Mouse (Mus musculus) forebrain, embryonic 11.5 days (tissue): ENCODE measurements around the gene Pax9. TPM values are rescaled to one million over a fixed set of nuclear protein-coding genes. Genes with fewer than 3 reads are reported as not detected.
A peak's percentile ranks its signal among the peaks of the same experiment; 100 is the strongest.

Experiments
- ATAC-seq: fragments of 200-750 bp; cut with Nextera tagmentation; replicated peaks from 2 replicates; pipeline ENCODE4 v1.8.0; 2017; ENCODE audit warnings: moderate TSS enrichment; ENCODE audit not compliant: low FRiP score
- DNase-seq: peaks from one replicate; pipeline ENCODE4 v3.0.0-alpha.2; 2017; ENCODE audit warnings: low spot score
- H3K27ac ChIP-seq: fragments of 300-500 bp; sonication (generic); 2 replicates; pipeline ENCODE4 v1.5.1; 2014; ENCODE audit warnings: low read depth, low read length
- H3K27me3 ChIP-seq: fragments of 300-500 bp; sonication (generic); 2 replicates; pipeline ENCODE4 v1.6.1; 2014; ENCODE audit warnings: mild to moderate bottlenecking, low read length, mixed read lengths; ENCODE audit not compliant: control insufficient read depth, insufficient read depth
- H3K36me3 ChIP-seq: fragments of 300-500 bp; sonication (generic); 2 replicates; pipeline ENCODE4 v1.6.1; 2014; ENCODE audit warnings: mild to moderate bottlenecking, low read length, moderate library complexity, mixed read lengths; ENCODE audit not compliant: control insufficient read depth, insufficient read depth
- H3K4me1 ChIP-seq: fragments of 300-500 bp; sonication (generic); replicated peaks from 2 replicates; pipeline ENCODE4 v1.6.1; 2014; ENCODE audit warnings: low read length, mixed read lengths; ENCODE audit not compliant: control insufficient read depth, insufficient read depth
- H3K4me2 ChIP-seq: fragments of 300-500 bp; sonication (generic); 2 replicates; pipeline ENCODE4 v1.6.1; 2014; ENCODE audit warnings: low read depth, mild to moderate bottlenecking, low read length, moderate library complexity, mixed read lengths; ENCODE audit not compliant: severe bottlenecking
- H3K4me3 ChIP-seq: fragments of 300-500 bp; sonication (generic); 2 replicates; pipeline ENCODE4 v1.5.1; 2014; ENCODE audit warnings: low read depth, low read length
- H3K9ac ChIP-seq: fragments of 300-500 bp; sonication (generic); 2 replicates; pipeline ENCODE4 v1.6.1; 2014; ENCODE audit warnings: low read length
- H3K9me3 ChIP-seq: fragments of 300-500 bp; sonication (generic); 2 replicates; pipeline ENCODE4 v1.6.1; 2016; ENCODE audit warnings: low read length, mixed read lengths; ENCODE audit not compliant: control insufficient read depth
- WGBS: fragments of 180-500 bp; shearing (Covaris S2); extraction: QIAGEN DNeasy Blood & Tissue Kit; methylation state at CpG from one replicate; pipeline ENCODE4 v1.1.7; 2014; 5-methylcytosine and 5-hydroxymethylcytosine counted together
- polyA plus RNA-seq: library from polyadenylated mRNA; unstranded; fragments of >200 nt; fragmentation: Nextera tagmentation; extraction: Ambion mirVana; gene quantifications from 2 replicates; pipeline ENCODE4 v1.2.1, GENCODE M21; 2014

The Pax9 gene
- polyA plus RNA-seq, result 0.07 and 0.39 TPM in 2 replicates

- WGBS, result under 1% methylated on average over 40 of the region's 40 CpGs
- Histone ChIP-seq H3K27ac (no peak within 1 kb of the TSS), H3K4me1 (peaks cover 4% of the 10 kb centered on the region)
Observed at GRCm38 (mm10) chr12:56691427-56692079, at the start of gene Pax9. Pax9 (plus strand) TSS chr12:56691767.

GRCm38 (mm10) chr12:56669451-56670122 lies 22.0 kb upstream of the Pax9 start:
- H3K4me2 ChIP-seq, result no peak overlapping the region
- no peaks in the 10 kb centered on the region; the same call in 1 of the 2 replicates for H3K4me1 ChIP-seq
- H3K9ac ChIP-seq, result no peak overlapping the region
- no peak for ATAC-seq
- H3K36me3 ChIP-seq, result no peaks in the 10 kb centered on the region
- H3K27ac ChIP-seq, result no peak overlapping the region
- DNase-seq, result no peak
- H3K4me3 ChIP-seq, result no peak overlapping the region
- WGBS, result 83% methylated on average over 9 of the region's 9 CpGs
- H3K27me3 ChIP-seq, result no peaks in the 10 kb centered on the region
- H3K9me3 ChIP-seq, result no peaks in the 10 kb centered on the region

More at GRCm38 (mm10) chr12:56691427-56692079, at the start of gene Pax9:
- Histone ChIP-seq H3K4me3 (0 out of 2 replicates have a peak within 1 kb of the TSS, but pooled peaks have one; percentile 7), H3K9ac (no peak within 1 kb of the TSS), H3K27me3 (peaks cover 95% of the 10 kb centered on the region), H3K36me3 (no peaks in the 10 kb centered on the region), H3K9me3 (no peaks in the 10 kb centered on the region), H3K4me2 (peak within 1 kb of the TSS; percentile 21; the same call in 1 of the 2 replicates)
- ATAC-seq (no peak), DNase-seq (peak; percentile 70)

- Histone ChIP-seq H3K9me3 (no peaks in the 10 kb centered on the region), H3K9ac (no peak overlapping the region), H3K4me3 (no peak overlapping the region), H3K27me3 (no peaks in the 10 kb centered on the region), H3K36me3 (no peaks in the 10 kb centered on the region), H3K27ac (no peak overlapping the region), H3K4me1 (no peaks in the 10 kb centered on the region; the same call in 1 of the 2 replicates), H3K4me2 (no peak overlapping the region)
- 90% methylated on average over 9 of the region's 9 CpGs for WGBS
- ATAC-seq, result no peak
- DNase-seq, result no peak
Observed at GRCm38 (mm10) chr12:56670795-56671194, 20.8 kb upstream of the Pax9 start.

- Histone ChIP-seq H3K36me3 (no peaks in the 10 kb centered on the region), H3K4me1 (no peaks in the 10 kb centered on the region; the same call in 1 of the 2 replicates), H3K27me3 (peaks cover 3% of the 10 kb centered on the region; the same call in 1 of the 2 replicates), H3K27ac (no peak overlapping the region), H3K4me3 (no peak overlapping the region), H3K4me2 (no peak overlapping the region), H3K9me3 (no peaks in the 10 kb centered on the region), H3K9ac (no peak overlapping the region)
- ATAC-seq, result no peak
- no peak for DNase-seq
- WGBS, result 30% methylated on average over 3 of the region's 3 CpGs
Observed at GRCm38 (mm10) chr12:56674726-56675125, 16.8 kb upstream of the Pax9 start.

GRCm38 (mm10) chr12:56677620-56678019 lies 13.9 kb upstream of the Pax9 start:
- DNase-seq (no peak), ATAC-seq (no peak)
- H3K9me3 ChIP-seq, result no peaks in the 10 kb centered on the region
- H3K4me2 ChIP-seq, result no peak overlapping the region
- H3K9ac ChIP-seq, result no peak overlapping the region
- H3K36me3 ChIP-seq, result no peaks in the 10 kb centered on the region
- no peak overlapping the region for H3K27ac ChIP-seq
- H3K27me3 ChIP-seq, result peaks cover 30% of the 10 kb centered on the region
- peaks cover 2% of the 10 kb centered on the region for H3K4me1 ChIP-seq
- no peak overlapping the region for H3K4me3 ChIP-seq
- 75% methylated on average over 7 of the region's 7 CpGs for WGBS

- ATAC-seq (peak; percentile 67), DNase-seq (peak; percentile 80)
- peak overlapping the region; percentile 63 for H3K4me2 ChIP-seq
- under 1% methylated on average over 38 of the region's 38 CpGs for WGBS
- peaks cover 64% of the 10 kb centered on the region for H3K27me3 ChIP-seq
- H3K36me3 ChIP-seq, result no peaks in the 10 kb centered on the region
- H3K9me3 ChIP-seq, result no peaks in the 10 kb centered on the region
- peaks cover 2% of the 10 kb centered on the region for H3K4me1 ChIP-seq
- H3K4me3 ChIP-seq, result peak overlapping the region; percentile 28
- H3K27ac ChIP-seq, result no peak overlapping the region
- H3K9ac ChIP-seq, result peak overlapping the region; percentile 20; the same call in 1 of the 2 replicates
Observed at GRCm38 (mm10) chr12:56681096-56681811, 10.3 kb upstream of the Pax9 start.

- Histone ChIP-seq H3K4me3 (no peak overlapping the region), H3K36me3 (no peaks in the 10 kb centered on the region), H3K27ac (no peak overlapping the region), H3K27me3 (peaks cover 92% of the 10 kb centered on the region), H3K9me3 (no peaks in the 10 kb centered on the region), H3K4me1 (no peaks in the 10 kb centered on the region), H3K9ac (no peak overlapping the region), H3K4me2 (no peak overlapping the region)
- no peak for DNase-seq
- no peak for ATAC-seq
- 2% methylated on average over 15 of the region's 15 CpGs for WGBS
Observed at GRCm38 (mm10) chr12:56687640-56688481, 3.7 kb upstream of the Pax9 start.

- under 1% methylated on average over 10 of the region's 10 CpGs for WGBS
- Histone ChIP-seq H3K27ac (no peak overlapping the region), H3K4me3 (no peak overlapping the region), H3K9ac (no peak overlapping the region), H3K27me3 (peaks cover 92% of the 10 kb centered on the region), H3K36me3 (no peaks in the 10 kb centered on the region), H3K9me3 (no peaks in the 10 kb centered on the region), H3K4me2 (no peak overlapping the region), H3K4me1 (no peaks in the 10 kb centered on the region)
- no peak for DNase-seq
- ATAC-seq, result no peak
Observed at GRCm38 (mm10) chr12:56688482-56688840, 3.1 kb upstream of the Pax9 start.
